Mouse (Mus musculus): ENCODE results near the gene Dap.

Gene Dap
- long read RNA-seq, experiment 1, transcript Dap-201 (4 exons, 1,555 nt), result major isoform, 158 of 163 reads
- long read RNA-seq, experiment 1, partial matches to known transcripts, result 4 of 163 reads
- long read RNA-seq, experiment 1, other reads (novel, unspliced or antisense), result 1 of 163 reads
- long read RNA-seq, experiment 2, transcript Dap-201 (4 exons, 1,555 nt), result major isoform, 226 of 240 reads
- long read RNA-seq, experiment 2, partial matches to known transcripts, result 5 of 240 reads
- long read RNA-seq, experiment 2, other reads (novel, unspliced or antisense), result 9 of 240 reads

GRCm38 (mm10) chr15:31224135-31224761 lies at the start of gene Dap:
Dap (plus strand) TSS chr15:31224314.
- intact Hi-C loops (cut with DNase I), result no loop called here

GRCm38 (mm10) chr15:31176566-31176965 lies 47.5 kb upstream of the Dap start:
- intact Hi-C loops (cut with DNase I), result no loop called here

GRCm38 (mm10) chr15:31184651-31185443 lies 39.3 kb upstream of the Dap start:
- intact Hi-C loops (cut with DNase I), result no loop called here

GRCm38 (mm10) chr15:31185506-31185905 lies 38.6 kb upstream of the Dap start:
- intact Hi-C loops (cut with DNase I), result no loop called here

DNA sequence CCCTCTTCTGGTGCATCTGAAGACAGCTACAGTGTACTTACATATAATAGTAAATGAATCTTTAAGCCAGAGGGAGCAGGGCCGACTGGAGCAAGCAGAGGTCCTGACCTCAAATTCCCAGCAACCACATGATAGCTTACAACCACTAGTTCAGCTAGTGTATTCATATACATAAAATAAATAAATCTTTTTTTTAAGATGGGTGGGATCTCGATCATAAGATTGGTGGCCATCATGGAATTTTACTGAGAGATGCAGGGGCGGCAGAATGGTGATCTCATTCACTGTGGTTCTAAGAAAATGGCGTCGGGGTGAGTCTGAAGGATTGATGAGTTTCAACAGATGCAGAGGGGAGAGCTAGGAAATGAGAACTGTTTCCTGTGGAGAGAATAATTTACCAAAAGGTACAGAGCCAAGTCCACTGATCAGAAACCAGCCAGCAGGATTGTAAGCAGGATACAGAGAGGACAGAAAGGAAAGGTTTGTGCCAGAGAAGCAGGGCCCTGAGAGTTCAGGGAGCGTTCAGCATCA lies 37.7 kb upstream of the Dap start:
- intact Hi-C loops (cut with DNase I), result no loop called here

- intact Hi-C loops (cut with DNase I), result no loop called here
Observed at GRCm38 (mm10) chr15:31192563-31192962, 31.6 kb upstream of the Dap start.

- intact Hi-C loops (cut with DNase I), result no loop called here
Observed at GRCm38 (mm10) chr15:31195776-31196175, 28.3 kb upstream of the Dap start.

- intact Hi-C loops (cut with DNase I), result no loop called here
Observed at GRCm38 (mm10) chr15:31207346-31208093, 16.6 kb upstream of the Dap start.

GRCm38 (mm10) chr15:31211910-31212309 lies 12.2 kb upstream of the Dap start:
- intact Hi-C loops (cut with DNase I), result no loop called here

GRCm38 (mm10) chr15:31213619-31214270 lies 10.4 kb upstream of the Dap start:
- intact Hi-C loops (cut with DNase I), result no loop called here

DNA sequence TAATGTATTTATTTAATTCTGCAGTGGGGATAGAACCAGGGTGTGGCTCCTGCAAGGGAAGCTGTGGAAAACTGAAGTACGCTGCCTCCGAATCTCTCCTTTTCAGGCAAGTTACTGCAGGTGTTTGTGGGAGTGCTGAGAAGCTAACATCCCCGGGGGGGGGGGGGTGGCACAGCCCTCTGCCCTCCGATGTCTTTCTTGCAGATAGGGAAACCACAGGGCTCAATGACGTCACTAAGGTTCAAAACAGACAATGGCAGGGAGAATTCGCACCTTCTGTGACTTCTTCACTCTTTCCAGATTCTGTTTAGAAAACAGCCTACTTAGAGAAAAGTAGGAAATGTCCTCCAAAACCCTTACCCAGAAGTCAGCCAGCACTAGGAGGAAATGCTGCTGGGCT lies 1.9 kb upstream of the Dap start:
- intact Hi-C loops (cut with DNase I), result no loop called here

GRCm38 (mm10) chr15:31223596-31224134 lies 449 bp upstream of the Dap start:
- intact Hi-C loops (cut with DNase I), result no loop called here

- intact Hi-C loops (cut with DNase I), result no loop called here
Observed at GRCm38 (mm10) chr15:31224806-31225642, 910 bp downstream of the Dap start.

DNA sequence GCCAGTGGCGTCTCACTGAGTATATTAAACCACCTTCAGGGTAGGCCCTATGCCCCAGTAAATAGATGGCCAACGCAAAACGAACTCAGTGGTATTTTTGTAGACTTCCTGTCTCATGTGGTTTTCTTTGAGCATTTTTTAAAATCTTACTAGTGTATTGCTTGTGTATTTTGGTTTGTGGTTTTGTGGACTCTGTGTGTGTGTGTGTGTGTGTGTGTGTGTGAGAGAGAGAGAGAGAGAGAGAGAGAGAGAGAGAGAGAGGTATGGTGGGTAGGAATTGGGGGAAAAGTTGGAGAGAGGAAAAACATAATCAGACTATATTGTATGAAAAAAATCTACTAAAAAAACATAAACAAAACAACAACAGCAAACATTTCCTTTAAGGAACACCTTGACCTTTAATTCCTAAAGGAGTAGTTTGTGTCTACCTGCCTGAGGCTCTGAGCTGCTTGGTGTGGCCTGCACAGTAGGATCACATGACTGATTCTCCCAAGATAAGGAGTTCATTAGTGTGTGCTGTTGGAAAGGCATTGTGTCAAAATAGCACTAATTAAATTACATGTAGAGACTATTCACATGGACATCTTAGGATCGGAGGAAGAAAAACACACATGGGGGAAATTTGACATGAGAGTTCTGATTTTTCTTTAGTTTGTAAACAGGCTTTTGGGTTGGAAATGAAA lies 1.7 kb downstream of the Dap start:
- intact Hi-C loops (cut with DNase I), result no loop called here

GRCm38 (mm10) chr15:31226464-31226863 lies 2.4 kb downstream of the Dap start:
- intact Hi-C loops (cut with DNase I), result no loop called here

DNA sequence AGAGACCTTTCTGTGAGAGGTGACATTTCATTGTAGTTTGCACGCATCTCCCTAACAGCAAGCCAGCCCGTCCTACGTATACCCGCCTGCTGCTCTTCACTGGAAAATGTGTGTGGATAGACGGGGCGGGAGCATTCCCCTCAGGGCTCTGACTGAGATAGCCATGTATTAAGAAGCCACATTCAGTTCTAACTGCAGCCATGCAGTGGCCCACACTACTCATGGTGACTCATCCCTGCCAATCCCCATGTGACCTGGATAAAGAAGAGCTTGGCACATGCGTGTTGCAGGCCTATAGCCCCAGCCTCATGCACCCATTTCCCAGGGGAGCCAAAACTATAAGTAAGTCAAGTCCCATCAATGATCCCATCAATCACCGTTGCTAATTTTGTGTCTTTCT lies 3.7 kb downstream of the Dap start:
- intact Hi-C loops (cut with DNase I), result no loop called here

GRCm38 (mm10) chr15:31233006-31233405 lies 8.9 kb downstream of the Dap start:
- intact Hi-C loops (cut with DNase I), result no loop called here

- intact Hi-C loops (cut with DNase I), result no loop called here
Observed at GRCm38 (mm10) chr15:31235794-31236548, 11.9 kb downstream of the Dap start.

Data from adrenal gland (tissue).